Mouse (Mus musculus) hindbrain, postnatal 0 days (tissue): ENCODE measurements around the gene Sowahc. TPM values are rescaled to one million over a fixed set of nuclear protein-coding genes. Genes with fewer than 3 reads are reported as not detected.

Experiments
- ATAC-seq: fragments of 200-750 bp; cut with Nextera tagmentation; 2 replicates; pipeline ENCODE4 v1.8.0; 2017; ENCODE audit warnings: mild to moderate bottlenecking, moderate TSS enrichment, moderate library complexity
- DNase-seq: peaks from one replicate; pipeline ENCODE4 v3.0.0-alpha.2; 2015; ENCODE audit warnings: low spot score
- H3K27ac ChIP-seq: fragments of 300-500 bp; sonication (generic); 2 replicates; pipeline ENCODE4 v1.5.1; 2014; ENCODE audit warnings: mild to moderate bottlenecking
- H3K27me3 ChIP-seq: fragments of 300-500 bp; sonication (generic); 2 replicates; pipeline ENCODE4 v1.6.1; 2014; ENCODE audit warnings: low read length, mixed read lengths; ENCODE audit not compliant: insufficient read depth
- H3K36me3 ChIP-seq: fragments of 300-500 bp; sonication (generic); 2 replicates; pipeline ENCODE4 v1.6.1; 2014; ENCODE audit warnings: low read length, mixed read lengths; ENCODE audit not compliant: insufficient read depth
- H3K4me1 ChIP-seq: fragments of 300-500 bp; sonication (generic); 2 replicates; pipeline ENCODE4 v1.6.1; 2014; ENCODE audit warnings: antibody characterized with exemption, low read length, mixed read lengths; ENCODE audit not compliant: insufficient read depth
- H3K4me2 ChIP-seq: fragments of 300-500 bp; sonication (generic); 2 replicates; pipeline ENCODE4 v1.6.1; 2014; ENCODE audit warnings: low read depth, mild to moderate bottlenecking, low read length, moderate library complexity, mixed read lengths
- H3K4me3 ChIP-seq: fragments of 300-500 bp; sonication (generic); 2 replicates; pipeline ENCODE4 v1.5.1; 2014; ENCODE audit warnings: low read length
- H3K9ac ChIP-seq: fragments of 300-500 bp; sonication (generic); replicated peaks from 2 replicates; pipeline ENCODE4 v1.6.1; 2014; ENCODE audit warnings: mild to moderate bottlenecking, low read length, moderate library complexity, mixed read lengths
- H3K9me3 ChIP-seq: fragments of 300-500 bp; sonication (generic); 2 replicates; pipeline ENCODE4 v1.6.1; 2016; ENCODE audit warnings: low read length, mixed read lengths
- CTCF ChIP-seq: IDR thresholded peaks from 2 replicates; pipeline ENCODE4 v1.5.1; 2016; ENCODE audit warnings: antibody characterized with exemption, control low read depth, low read depth
- WGBS: fragments of 180-500 bp; shearing (Covaris S2); extraction: QIAGEN DNeasy Blood & Tissue Kit; methylation state at CpG from one replicate; pipeline ENCODE4 v1.1.7; 2014; 5-methylcytosine and 5-hydroxymethylcytosine counted together
- polyA plus RNA-seq: library from polyadenylated mRNA; unstranded; fragments of >200 nt; fragmentation: Nextera tagmentation; extraction: Ambion mirVana; gene quantifications from 2 replicates; pipeline ENCODE4 v1.2.1, GENCODE M21; 2015
- total RNA-seq: library from RNA; depleted of rRNA; stranded (reverse); fragments of >200 nt; gene quantifications from 2 replicates; pipeline ENCODE4 v1.2.3, GENCODE M21; 2014

Gene Sowahc
- total and polyA plus RNA-seq, 2 experiments from 2014 or later, result 12.5 to 28.1 TPM

- WGBS, result 65% methylated on average over 7 of the region's 7 CpGs
- Histone ChIP-seq H3K27ac (no peak overlapping the region), H3K9ac (no peak overlapping the region), H3K4me3 (no peak overlapping the region), H3K36me3 (no peaks in the 10 kb centered on the region), H3K4me1 (no peaks in the 10 kb centered on the region; the same call in 1 of the 2 replicates), H3K9me3 (no peaks in the 10 kb centered on the region), H3K4me2 (no peak overlapping the region), H3K27me3 (no peaks in the 10 kb centered on the region)
- no peak for TF ChIP-seq CTCF
- ATAC-seq (no peak), DNase-seq (no peak)
Observed at GRCm38 (mm10) chr10:59262979-59263378, 41.2 kb downstream of the Sowahc start.

GRCm38 (mm10) chr10:59265067-59265466 is 43.3 kb downstream of the Sowahc start:
- WGBS, result 81% methylated on average over 7 of the region's 7 CpGs
- H3K4me1 ChIP-seq, result no peaks in the 10 kb centered on the region; the same call in 1 of the 2 replicates
- no peaks in the 10 kb centered on the region for H3K9me3 ChIP-seq
- no peak for ATAC-seq
- TF ChIP-seq CTCF, result no peak
- no peak overlapping the region for H3K9ac ChIP-seq
- no peaks in the 10 kb centered on the region for H3K36me3 ChIP-seq
- H3K27me3 ChIP-seq, result no peaks in the 10 kb centered on the region
- H3K27ac ChIP-seq, result no peak overlapping the region
- no peak overlapping the region for H3K4me2 ChIP-seq
- no peak for DNase-seq
- no peak overlapping the region for H3K4me3 ChIP-seq

- no peak for DNase-seq
- 78% methylated on average over 4 of the region's 4 CpGs for WGBS
- no peak for TF ChIP-seq CTCF
Observed at GRCm38 (mm10) chr10:59265674-59266073, 43.9 kb downstream of the Sowahc start.

GRCm38 (mm10) chr10:59266097-59266496 is 44.3 kb downstream of the Sowahc start:
- TF ChIP-seq CTCF, result no peak
- Histone ChIP-seq H3K4me1 (no peaks in the 10 kb centered on the region; the same call in 1 of the 2 replicates), H3K9ac (no peak overlapping the region), H3K36me3 (no peaks in the 10 kb centered on the region), H3K4me2 (no peak overlapping the region), H3K9me3 (no peaks in the 10 kb centered on the region), H3K27me3 (no peaks in the 10 kb centered on the region), H3K4me3 (no peak overlapping the region), H3K27ac (no peak overlapping the region)
- 90% methylated on average over 1 of the region's 1 CpGs for WGBS
- ATAC-seq (no peak), DNase-seq (no peak)

More at GRCm38 (mm10) chr10:59265674-59266073, 43.9 kb downstream of the Sowahc start:
- Histone ChIP-seq H3K4me2 (no peak overlapping the region), H3K4me3 (no peak overlapping the region), H3K9ac (no peak overlapping the region), H3K9me3 (no peaks in the 10 kb centered on the region), H3K27ac (no peak overlapping the region), H3K4me1 (no peaks in the 10 kb centered on the region; the same call in 1 of the 2 replicates), H3K36me3 (no peaks in the 10 kb centered on the region), H3K27me3 (no peaks in the 10 kb centered on the region)
- no peak for ATAC-seq

GRCm38 (mm10) chr10:59267275-59267674 is 45.5 kb downstream of the Sowahc start:
- Histone ChIP-seq H3K4me2 (no peak overlapping the region), H3K4me3 (no peak overlapping the region), H3K4me1 (no peaks in the 10 kb centered on the region; the same call in 1 of the 2 replicates), H3K9me3 (no peaks in the 10 kb centered on the region), H3K27me3 (no peaks in the 10 kb centered on the region), H3K27ac (no peak overlapping the region), H3K9ac (no peak overlapping the region), H3K36me3 (no peaks in the 10 kb centered on the region)
- no peak for ATAC-seq
- no peak for TF ChIP-seq CTCF
- WGBS, result 94% methylated on average over 2 of the region's 2 CpGs
- DNase-seq, result no peak

GRCm38 (mm10) chr10:59268109-59268508 is 46.4 kb downstream of the Sowahc start:
- 55% methylated on average over 4 of the region's 4 CpGs for WGBS
- H3K27ac ChIP-seq, result no peak overlapping the region
- no peaks in the 10 kb centered on the region for H3K27me3 ChIP-seq
- H3K36me3 ChIP-seq, result no peaks in the 10 kb centered on the region
- DNase-seq, result no peak
- H3K4me1 ChIP-seq, result no peaks in the 10 kb centered on the region
- no peak overlapping the region for H3K4me2 ChIP-seq
- no peak for TF ChIP-seq CTCF
- no peaks in the 10 kb centered on the region for H3K9me3 ChIP-seq
- ATAC-seq, result no peak
- H3K9ac ChIP-seq, result no peak overlapping the region
- H3K4me3 ChIP-seq, result no peak overlapping the region

GRCm38 (mm10) chr10:59268754-59269153 is 47.0 kb downstream of the Sowahc start:
- no peak for TF ChIP-seq CTCF
- no peak for DNase-seq
- no peak for ATAC-seq
- Histone ChIP-seq H3K9ac (no peak overlapping the region), H3K36me3 (no peaks in the 10 kb centered on the region), H3K4me3 (no peak overlapping the region), H3K27ac (no peak overlapping the region), H3K4me1 (no peaks in the 10 kb centered on the region), H3K27me3 (no peaks in the 10 kb centered on the region), H3K9me3 (no peaks in the 10 kb centered on the region), H3K4me2 (no peak overlapping the region)
- 44% methylated on average over 3 of the region's 3 CpGs for WGBS
